Mouse (Mus musculus) embryonic facial prominence, embryonic 14.5 days (tissue): ENCODE results near the gene Acat3. TPM values are rescaled to one million over a fixed set of nuclear protein-coding genes. Genes with fewer than 3 reads are reported as not detected.
"Not testable (repeated sequence)": the region's sequence is repeated elsewhere in the genome, so short reads cannot be mapped to it uniquely, and the experiment has no call there.

ENCODE experiments used
- ATAC-seq: fragments of 200-750 bp; cut with Nextera tagmentation; 2 replicates; pipeline ENCODE4 v1.8.0; 2017; ENCODE audit warnings: low read depth, moderate number of reproducible peaks, moderate TSS enrichment
- DNase-seq: peaks from one replicate; pipeline ENCODE4 v3.0.0-alpha.2; 2015; ENCODE audit warnings: low spot score
- H3K27ac ChIP-seq: fragments of 300-500 bp; sonication (generic); replicated peaks from 2 replicates; pipeline ENCODE4 v1.5.1; 2014; ENCODE audit warnings: low read depth, mild to moderate bottlenecking, low read length, moderate library complexity
- H3K27me3 ChIP-seq: fragments of 300-500 bp; sonication (generic); replicated peaks from 2 replicates; pipeline ENCODE4 v1.6.1; 2014; ENCODE audit warnings: low read length; ENCODE audit not compliant: control insufficient read depth, insufficient read depth
- H3K36me3 ChIP-seq: fragments of 300-500 bp; sonication (generic); 2 replicates; pipeline ENCODE4 v1.6.1; 2014; ENCODE audit warnings: low read length, mixed read lengths; ENCODE audit not compliant: control insufficient read depth, insufficient read depth
- H3K4me1 ChIP-seq: fragments of 300-500 bp; sonication (generic); 2 replicates; pipeline ENCODE4 v1.6.1; 2014; ENCODE audit warnings: antibody characterized with exemption, low read length; ENCODE audit not compliant: control insufficient read depth, insufficient read depth
- H3K4me2 ChIP-seq: fragments of 300-500 bp; sonication (generic); 2 replicates; pipeline ENCODE4 v1.6.1; 2014; ENCODE audit warnings: low read depth, mild to moderate bottlenecking, low read length, moderate library complexity, mixed read lengths
- H3K4me3 ChIP-seq: fragments of 300-500 bp; sonication (generic); 2 replicates; pipeline ENCODE4 v1.5.1; 2014; ENCODE audit warnings: low read depth, mild to moderate bottlenecking, low read length
- H3K9ac ChIP-seq: fragments of 300-500 bp; sonication (generic); 2 replicates; pipeline ENCODE4 v1.6.1; 2014; ENCODE audit warnings: low read depth, mild to moderate bottlenecking, low read length, moderate library complexity, mixed read lengths
- H3K9me3 ChIP-seq: fragments of 300-500 bp; sonication (generic); 2 replicates; pipeline ENCODE4 v1.6.1; 2016; ENCODE audit warnings: low read length; ENCODE audit not compliant: control insufficient read depth
- WGBS: fragments of 180-500 bp; shearing (Covaris S2); extraction: QIAGEN DNeasy Blood & Tissue Kit; methylation state at CpG from one replicate; pipeline ENCODE4 v1.1.7; 2014; 5-methylcytosine and 5-hydroxymethylcytosine counted together
- polyA plus RNA-seq: library from polyadenylated mRNA; unstranded; fragments of >200 nt; fragmentation: Nextera tagmentation; extraction: Ambion mirVana; gene quantifications from 2 replicates; pipeline ENCODE4 v1.2.1, GENCODE M21; 2014

Gene Acat3
- polyA plus RNA-seq, 1 experiment from 2014 or later = 0.88 TPM

GRCm38 (mm10) chr17:12959377-12959776 is 19.0 kb upstream of the Acat3 start:
- not testable (repeated sequence) for ATAC-seq, DNase-seq, H3K27me3 ChIP-seq, H3K9ac ChIP-seq, H3K27ac ChIP-seq, H3K4me3 ChIP-seq, H3K9me3 ChIP-seq
- peak overlapping the region; percentile 33; the same call in 1 of the 2 replicates for H3K4me2 ChIP-seq
- 43% methylated on average over 1 of the region's 2 CpGs for WGBS
- H3K4me1 ChIP-seq = peaks cover 12% of the 10 kb centered on the region
- H3K36me3 ChIP-seq = peaks cover 23% of the 10 kb centered on the region

GRCm38 (mm10) chr17:12956664-12957063 is 16.3 kb upstream of the Acat3 start:
- no peak overlapping the region for H3K9ac ChIP-seq

GRCm38 (mm10) chr17:12949669-12950068 is 9.3 kb upstream of the Acat3 start:
- no peak overlapping the region for H3K4me3 ChIP-seq
- no peak for DNase-seq
- 93% methylated on average over 5 of the region's 5 CpGs for WGBS
- no peaks in the 10 kb centered on the region for H3K27me3 ChIP-seq
- H3K4me2 ChIP-seq = no peak overlapping the region
- H3K4me1 ChIP-seq = no peaks in the 10 kb centered on the region
- no peak overlapping the region for H3K27ac ChIP-seq
- no peak overlapping the region for H3K9ac ChIP-seq
- H3K36me3 ChIP-seq = peaks cover 69% of the 10 kb centered on the region
- no peak for ATAC-seq
- H3K9me3 ChIP-seq = no peaks in the 10 kb centered on the region

More at GRCm38 (mm10) chr17:12956664-12957063, 16.3 kb upstream of the Acat3 start:
- no peak for ATAC-seq
- WGBS = 92% methylated on average over 8 of the region's 8 CpGs
- H3K36me3 ChIP-seq = peaks cover 42% of the 10 kb centered on the region
- no peak overlapping the region for H3K27ac ChIP-seq
- no peak overlapping the region for H3K4me2 ChIP-seq
- no peak overlapping the region for H3K4me3 ChIP-seq
- H3K27me3 ChIP-seq = no peaks in the 10 kb centered on the region
- peaks cover 6% of the 10 kb centered on the region for H3K4me1 ChIP-seq
- DNase-seq = no peak
- no peaks in the 10 kb centered on the region for H3K9me3 ChIP-seq

- Histone ChIP-seq H3K27ac (no peak overlapping the region), H3K9me3 (no peaks in the 10 kb centered on the region), H3K4me2 (no peak overlapping the region), H3K4me3 (no peak overlapping the region), H3K4me1 (no peaks in the 10 kb centered on the region), H3K36me3 (peaks cover 40% of the 10 kb centered on the region), H3K27me3 (no peaks in the 10 kb centered on the region), H3K9ac (no peak overlapping the region)
- WGBS = 90% methylated on average over 6 of the region's 6 CpGs
- no peak for ATAC-seq
- no peak for DNase-seq
Observed at GRCm38 (mm10) chr17:12942459-12943162, 2.2 kb upstream of the Acat3 start.

- Histone ChIP-seq H3K27ac (no peak overlapping the region), H3K27me3 (no peaks in the 10 kb centered on the region), H3K9ac (no peak overlapping the region), H3K4me1 (no peaks in the 10 kb centered on the region), H3K4me2 (no peak overlapping the region), H3K36me3 (peaks cover 36% of the 10 kb centered on the region), H3K4me3 (no peak overlapping the region), H3K9me3 (no peaks in the 10 kb centered on the region)
- ATAC-seq (no peak), DNase-seq (no peak)
- WGBS = 71% methylated on average over 8 of the region's 8 CpGs
Observed at GRCm38 (mm10) chr17:12941543-12942260, 1.3 kb upstream of the Acat3 start.

- DNase-seq, H3K27me3 ChIP-seq, H3K9me3 ChIP-seq, H3K4me1 ChIP-seq, H3K27ac ChIP-seq: not testable (repeated sequence)
- H3K4me3 ChIP-seq = peak overlapping the region; percentile 32
- WGBS = 42% methylated on average over 2 of the region's 12 CpGs
- 0 out of 2 replicates have a peak, but pooled peaks have one; percentile 5 for ATAC-seq
- H3K9ac ChIP-seq = peak overlapping the region; percentile 57; the same call in 1 of the 2 replicates
- H3K36me3 ChIP-seq = peaks cover 20% of the 10 kb centered on the region; the same call in 1 of the 2 replicates
- peak overlapping the region; percentile 58 for H3K4me2 ChIP-seq
Observed at GRCm38 (mm10) chr17:12939377-12940148, 837 bp downstream of the Acat3 start.

- Histone ChIP-seq H3K36me3 (peaks cover 9% of the 10 kb centered on the region; the same call in 1 of the 2 replicates), H3K4me3 (no peak overlapping the region), H3K9me3 (no peaks in the 10 kb centered on the region), H3K27ac (no peak overlapping the region), H3K4me1 (no peaks in the 10 kb centered on the region), H3K27me3 (no peaks in the 10 kb centered on the region), H3K9ac (no peak overlapping the region), H3K4me2 (no peak overlapping the region)
- WGBS = 47% methylated on average over 2 of the region's 2 CpGs
- DNase-seq (no peak), ATAC-seq (no peak)
Observed at GRCm38 (mm10) chr17:12938077-12938476, 2.3 kb downstream of the Acat3 start.

GRCm38 (mm10) chr17:12937412-12937970 is 2.9 kb downstream of the Acat3 start:
- no peaks in the 10 kb centered on the region for H3K9me3 ChIP-seq
- no peak overlapping the region for H3K4me2 ChIP-seq
- DNase-seq (no peak), ATAC-seq (no peak)
- H3K27ac ChIP-seq = no peak overlapping the region
- no peak overlapping the region for H3K9ac ChIP-seq
- H3K4me1 ChIP-seq = no peaks in the 10 kb centered on the region
- whole genome bisulfite sequencing = 77% methylated on average over 2 of the region's 2 CpGs
- H3K36me3 ChIP-seq = peaks cover 3% of the 10 kb centered on the region; the same call in 1 of the 2 replicates
- no peak overlapping the region for H3K4me3 ChIP-seq
- no peaks in the 10 kb centered on the region for H3K27me3 ChIP-seq
